Mouse (Mus musculus) liver, postnatal 0 days (tissue): Measurements from ENCODE around the gene Ckap5. TPM values are rescaled to one million over a fixed set of nuclear protein-coding genes. Genes with fewer than 3 reads are reported as not detected.
"Not testable (repeated sequence)": the region's sequence is repeated elsewhere in the genome, so short reads cannot be mapped to it uniquely, and the experiment has no call there.

Experiments used
- ATAC-seq: fragments of 200-750 bp; cut with Nextera tagmentation; 2 replicates; pipeline ENCODE4 v1.8.0; 2017; ENCODE audit warnings: mild to moderate bottlenecking, moderate library complexity
- DNase-seq: peaks from one replicate; pipeline ENCODE4 v3.0.0-alpha.2; 2016
- H3K27ac ChIP-seq: fragments of 300-500 bp; sonication (generic); 2 replicates; pipeline ENCODE4 v1.5.1; 2014; ENCODE audit warnings: antibody characterized with exemption, moderate library complexity, mild to moderate bottlenecking, low read depth
- H3K27me3 ChIP-seq: fragments of 300-500 bp; sonication (generic); 2 replicates; pipeline ENCODE4 v1.6.1; 2014; ENCODE audit warnings: low read length, control low read depth, mixed read lengths; ENCODE audit not compliant: insufficient read depth
- H3K36me3 ChIP-seq: fragments of 300-500 bp; sonication (generic); replicated peaks from 2 replicates; pipeline ENCODE4 v1.6.1; 2014; ENCODE audit warnings: mild to moderate bottlenecking, control low read depth, low read length, moderate library complexity, mixed read lengths; ENCODE audit not compliant: insufficient read depth
- H3K4me1 ChIP-seq: fragments of 300-500 bp; sonication (generic); 2 replicates; pipeline ENCODE4 v1.6.1; 2014; ENCODE audit warnings: antibody characterized with exemption, mild to moderate bottlenecking, control low read depth; ENCODE audit not compliant: insufficient read depth
- H3K4me2 ChIP-seq: fragments of 300-500 bp; sonication (generic); 2 replicates; pipeline ENCODE4 v1.6.1; 2014; ENCODE audit warnings: low read depth, mild to moderate bottlenecking, low read length, moderate library complexity, mixed read lengths
- H3K4me3 ChIP-seq: fragments of 300-500 bp; sonication (generic); 2 replicates; pipeline ENCODE4 v1.5.1; 2014; ENCODE audit warnings: low read depth, low read length
- H3K9ac ChIP-seq: fragments of 300-500 bp; sonication (generic); replicated peaks from 2 replicates; pipeline ENCODE4 v1.6.1; 2014; ENCODE audit warnings: mild to moderate bottlenecking, moderate library complexity
- H3K9me3 ChIP-seq: fragments of 300-500 bp; sonication (generic); 2 replicates; pipeline ENCODE4 v1.6.1; 2016; ENCODE audit warnings: mild to moderate bottlenecking, control low read depth, low read length, mixed read lengths
- CTCF ChIP-seq: sonication (generic); IDR thresholded peaks from 2 replicates; pipeline ENCODE4 v1.5.1; 2016; ENCODE audit warnings: antibody characterized with exemption, low read depth
- EP300 ChIP-seq: IDR thresholded peaks from 2 replicates; pipeline ENCODE4 v1.6.1; 2016; ENCODE audit warnings: antibody characterized with exemption, low read depth, mild to moderate bottlenecking
- WGBS: fragments of 180-500 bp; shearing (Covaris S2); extraction: QIAGEN DNeasy Blood & Tissue Kit; methylation state at CpG from one replicate; pipeline ENCODE4 v1.1.7; 2014; ENCODE audit not compliant: insufficient replicate concordance; 5-methylcytosine and 5-hydroxymethylcytosine counted together
- polyA plus RNA-seq: library from polyadenylated mRNA; unstranded; fragments of >200 nt; fragmentation: Nextera tagmentation; extraction: Ambion mirVana; gene quantifications from 2 replicates; pipeline ENCODE4 v1.2.1, GENCODE M21; 2015

The Ckap5 gene
- polyA plus RNA-seq, 1 experiment from 2014 or later: 22.1 TPM

DNA sequence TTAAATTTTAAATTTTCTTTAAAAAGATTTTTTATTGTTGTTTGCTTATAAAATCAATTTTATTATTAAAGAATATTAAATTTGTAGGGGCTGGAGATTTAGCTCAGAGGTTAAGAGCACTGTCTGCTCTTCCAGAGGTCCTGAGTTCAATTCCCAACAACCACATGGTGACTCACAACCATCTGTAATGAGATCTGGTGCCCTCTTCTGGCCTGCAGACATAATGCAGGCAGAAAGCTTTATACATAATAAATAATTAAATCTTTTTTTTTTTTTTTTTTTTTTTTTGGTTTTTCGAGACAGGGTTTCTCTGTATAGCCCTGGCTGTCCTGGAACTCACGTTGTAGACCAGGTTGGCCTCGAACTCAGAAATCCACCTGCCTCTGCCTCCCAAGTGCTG, 39.3 kb upstream of the Ckap5 start:
- not testable (repeated sequence) for DNase-seq, ATAC-seq, H3K4me1 ChIP-seq, H3K27me3 ChIP-seq, H3K9ac ChIP-seq, H3K4me2 ChIP-seq, H3K4me3 ChIP-seq, H3K9me3 ChIP-seq, H3K27ac ChIP-seq
- H3K36me3 ChIP-seq: peaks cover 36% of the 10 kb centered on the region
- 38% methylated on average over 3 of the region's 3 CpGs for WGBS
- peak; percentile 53 for TF ChIP-seq CTCF

GRCm38 (mm10) chr2:91492071-91492635, 34.4 kb upstream of the Ckap5 start:
- no peak for DNase-seq
- H3K27me3 ChIP-seq: no peaks in the 10 kb centered on the region
- H3K27ac ChIP-seq: no peak overlapping the region
- H3K4me1 ChIP-seq: no peaks in the 10 kb centered on the region
- no peak for ATAC-seq
- TF ChIP-seq EP300 (no peak), CTCF (no peak)
- H3K4me2 ChIP-seq: no peak overlapping the region
- H3K4me3 ChIP-seq: no peak overlapping the region
- WGBS: 88% methylated on average over 12 of the region's 12 CpGs
- no peaks in the 10 kb centered on the region for H3K9me3 ChIP-seq
- H3K36me3 ChIP-seq: peaks cover 45% of the 10 kb centered on the region
- no peak overlapping the region for H3K9ac ChIP-seq

DNA sequence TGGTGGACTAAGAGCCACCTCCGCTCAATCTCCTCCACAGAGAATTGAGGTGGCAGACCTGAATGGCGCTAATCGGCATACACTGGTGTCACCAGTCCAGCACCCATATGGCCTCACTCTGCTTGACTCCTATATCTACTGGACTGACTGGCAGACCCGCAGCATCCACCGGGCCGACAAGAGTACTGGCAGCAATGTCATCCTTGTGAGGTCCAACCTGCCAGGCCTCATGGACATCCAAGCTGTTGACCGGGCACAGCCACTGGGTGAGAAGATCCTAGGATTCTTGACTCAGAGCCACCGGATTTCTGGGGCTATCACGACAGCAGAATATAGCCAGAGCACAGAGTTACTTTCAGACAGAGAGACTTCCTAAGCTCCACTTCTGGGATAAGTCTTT, 32.6 kb upstream of the Ckap5 start:
- no peaks in the 10 kb centered on the region for H3K27me3 ChIP-seq
- 89% methylated on average over 9 of the region's 9 CpGs for WGBS
- H3K4me1 ChIP-seq: no peaks in the 10 kb centered on the region
- no peak for DNase-seq
- no peak overlapping the region for H3K4me3 ChIP-seq
- H3K9ac ChIP-seq: no peak overlapping the region
- H3K9me3 ChIP-seq: no peaks in the 10 kb centered on the region
- peaks cover 40% of the 10 kb centered on the region for H3K36me3 ChIP-seq
- no peak for ATAC-seq
- no peak overlapping the region for H3K4me2 ChIP-seq
- TF ChIP-seq EP300: no peak
- TF ChIP-seq CTCF: no peak
- H3K27ac ChIP-seq: no peak overlapping the region

DNA sequence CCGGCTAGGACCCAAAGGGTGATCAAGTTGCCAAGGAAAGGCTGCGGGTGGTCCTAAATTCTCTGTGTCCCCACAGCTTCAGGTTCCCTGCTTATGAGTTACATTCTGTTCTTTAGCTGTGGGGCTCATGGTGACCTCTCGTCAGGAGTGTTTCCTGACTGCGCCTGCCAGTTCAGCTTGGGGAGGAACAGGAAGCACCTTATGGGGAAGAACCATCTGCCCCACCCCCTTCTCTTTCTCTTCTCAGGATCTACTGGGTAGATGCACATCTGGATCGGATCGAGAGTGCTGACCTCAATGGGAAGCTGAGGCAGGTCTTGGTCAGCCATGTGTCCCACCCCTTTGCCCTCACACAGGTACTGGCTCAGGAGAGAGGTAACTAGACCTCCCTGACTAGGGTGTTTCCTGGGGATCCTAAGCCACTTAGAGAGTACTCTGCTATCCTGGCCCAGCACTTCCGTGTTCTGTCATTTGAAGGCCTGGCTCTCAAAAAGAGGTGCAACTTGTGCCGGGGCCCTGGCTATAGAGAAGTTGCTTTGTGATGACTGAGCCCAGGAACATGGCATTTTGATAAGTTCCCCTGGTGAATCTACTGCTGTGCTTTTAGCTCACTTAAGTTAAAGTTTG, 28.4 kb upstream of the Ckap5 start:
- no peak for TF ChIP-seq CTCF
- no peak for TF ChIP-seq EP300
- H3K9me3 ChIP-seq: no peaks in the 10 kb centered on the region
- H3K4me3 ChIP-seq: no peak overlapping the region
- no peak overlapping the region for H3K9ac ChIP-seq
- H3K4me1 ChIP-seq: no peaks in the 10 kb centered on the region
- DNase-seq (no peak), ATAC-seq (peak; percentile 38; the same call in 1 of the 2 replicates)
- peak overlapping the region; percentile 50; the same call in 1 of the 2 replicates for H3K27ac ChIP-seq
- peak overlapping the region; percentile 18; the same call in 1 of the 2 replicates for H3K4me2 ChIP-seq
- no peaks in the 10 kb centered on the region for H3K27me3 ChIP-seq
- peaks cover 26% of the 10 kb centered on the region for H3K36me3 ChIP-seq
- WGBS: 49% methylated on average over 8 of the region's 8 CpGs

- ATAC-seq (no peak), DNase-seq (no peak)
- 0 out of 2 replicates have a peak overlapping the region, but pooled peaks have one; percentile 24 for H3K27ac ChIP-seq
- H3K4me2 ChIP-seq: no peak overlapping the region
- 75% methylated on average over 8 of the region's 8 CpGs for WGBS
- no peaks in the 10 kb centered on the region for H3K4me1 ChIP-seq
- H3K9me3 ChIP-seq: no peaks in the 10 kb centered on the region
- no peak overlapping the region for H3K4me3 ChIP-seq
- TF ChIP-seq CTCF (no peak), EP300 (no peak)
- no peak overlapping the region for H3K9ac ChIP-seq
- H3K27me3 ChIP-seq: no peaks in the 10 kb centered on the region
- peaks cover 19% of the 10 kb centered on the region for H3K36me3 ChIP-seq
Measured at GRCm38 (mm10) chr2:91508076-91508475, 18.5 kb upstream of the Ckap5 start.

- no peak overlapping the region for H3K4me3 ChIP-seq
- no peaks in the 10 kb centered on the region for H3K27me3 ChIP-seq
- TF ChIP-seq EP300 (0 out of 2 replicates have a peak, but pooled peaks have one; percentile 16), CTCF (0 out of 2 replicates have a peak, but pooled peaks have one; percentile 4)
- H3K9me3 ChIP-seq: no peaks in the 10 kb centered on the region
- H3K9ac ChIP-seq: no peak overlapping the region
- H3K27ac ChIP-seq: peak overlapping the region; percentile 25; the same call in 1 of the 2 replicates
- peaks cover 6% of the 10 kb centered on the region; the same call in 1 of the 2 replicates for H3K36me3 ChIP-seq
- no peak overlapping the region for H3K4me2 ChIP-seq
- ATAC-seq (peak; percentile 93), DNase-seq (peak; percentile 37)
- WGBS: 37% methylated on average over 2 of the region's 2 CpGs
- peaks cover 3% of the 10 kb centered on the region; the same call in 1 of the 2 replicates for H3K4me1 ChIP-seq
Measured at GRCm38 (mm10) chr2:91517186-91517585, 9.4 kb upstream of the Ckap5 start.
